Mouse (Mus musculus): Measurements from ENCODE around the gene Ppp1r10.

The Ppp1r10 gene

DNA sequence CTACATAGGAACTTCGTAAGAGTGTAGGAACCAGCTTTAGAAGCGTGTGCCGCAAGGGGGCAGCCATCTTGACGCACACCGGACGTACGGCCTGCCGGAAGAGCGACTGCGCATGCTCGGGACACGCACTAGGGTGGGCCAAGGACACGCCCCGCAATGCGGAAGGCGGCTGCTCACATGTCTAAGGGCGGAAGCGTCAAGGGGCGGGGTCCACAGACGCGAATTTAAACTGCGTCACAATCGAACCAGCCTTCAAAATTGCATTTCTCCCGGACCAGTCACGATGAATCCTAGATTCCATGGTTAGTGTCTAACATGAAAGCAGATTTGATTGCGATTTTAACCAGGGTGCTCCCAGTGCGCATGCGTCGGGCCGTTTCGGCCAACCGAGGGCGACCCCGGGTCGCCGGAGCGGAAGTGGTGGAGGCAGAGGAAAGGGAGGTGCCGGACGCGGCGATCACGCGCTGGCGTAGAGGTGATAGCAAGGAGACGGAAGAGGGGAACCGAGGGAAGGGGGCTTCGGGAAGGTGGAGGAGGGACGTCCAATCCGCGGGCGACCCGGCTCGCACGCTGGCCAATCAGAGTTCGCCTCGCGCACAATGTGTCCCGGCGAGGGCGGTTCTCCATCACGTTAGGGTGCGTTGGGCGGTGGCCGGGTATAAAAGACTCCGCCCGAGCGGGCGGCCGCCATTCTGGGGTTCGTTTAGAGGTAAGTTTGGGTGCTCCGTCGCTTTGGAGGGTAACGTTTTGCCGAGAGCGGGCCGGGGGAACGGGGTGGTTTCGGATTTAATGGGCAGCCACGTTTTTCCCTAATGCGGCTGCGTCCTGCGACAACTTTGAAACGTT, at the start of gene Ppp1r10, which contains the start of gene Mrps18b:
TSS of gene Ppp1r10 (plus strand) at position 138 of the 846 bp plus-strand sequence.
TSS of gene Mrps18b (minus strand) at position 93 of the 846 bp plus-strand sequence.
- peak; percentile 97 for DNase-seq (ENCODE audit: low spot score)

DNA sequence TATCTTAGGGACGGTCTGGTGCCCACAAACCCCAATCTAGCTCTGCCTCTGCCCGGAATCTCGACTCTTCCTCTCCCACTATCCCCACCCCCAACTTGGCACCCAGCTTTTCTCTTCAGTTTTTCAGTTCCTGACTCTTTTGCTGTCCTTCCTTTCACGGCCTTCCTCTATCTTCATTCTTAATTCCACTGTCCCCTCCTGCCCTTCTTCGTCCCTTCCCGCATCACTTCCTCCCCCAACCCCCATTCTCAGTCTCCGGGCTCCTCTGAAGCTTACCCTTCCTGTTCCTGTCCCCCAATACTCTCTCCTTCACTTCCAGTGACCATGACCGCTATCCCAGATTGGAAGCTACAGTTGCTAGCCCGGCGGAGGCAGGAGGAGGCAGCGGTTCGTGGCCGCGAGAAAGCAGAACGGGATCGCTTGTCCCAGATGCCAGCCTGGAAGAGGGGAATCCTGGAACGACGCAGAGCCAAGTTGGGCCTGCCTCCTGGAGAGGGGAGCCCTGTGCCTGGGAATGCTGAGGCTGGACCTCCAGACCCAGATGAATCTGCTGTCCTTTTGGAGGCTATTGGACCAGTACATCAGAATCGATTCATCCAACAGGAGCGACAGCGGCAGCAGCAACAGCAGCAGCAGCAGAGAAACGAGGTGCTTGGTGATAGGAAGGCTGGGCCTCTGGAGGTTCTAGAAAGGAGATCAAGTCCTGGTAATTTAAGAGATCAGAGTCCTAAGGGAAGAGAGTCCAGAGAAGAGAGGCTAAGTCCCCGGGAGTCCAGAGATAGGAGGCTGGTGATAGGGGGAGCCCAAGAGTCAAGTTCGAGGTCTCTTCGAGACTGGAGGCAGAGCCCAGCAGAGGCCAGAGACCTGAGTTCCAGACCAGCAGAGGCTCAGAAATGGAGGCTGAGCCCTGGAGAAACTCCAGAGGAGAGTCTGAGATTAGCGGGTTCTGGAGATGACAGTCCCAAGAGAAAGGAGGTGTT, 49.0 kb upstream of the Ppp1r10 start:
- peak; percentile 58 for DNase-seq (ENCODE audit: low spot score)

GRCm38 (mm10) chr17:35868165-35868820, 47.9 kb upstream of the Ppp1r10 start:
- DNase-seq (ENCODE audit: low spot score) = no peak

GRCm38 (mm10) chr17:35868961-35869345, 47.3 kb upstream of the Ppp1r10 start:
- no peak for DNase-seq (ENCODE audit: low spot score)

DNA sequence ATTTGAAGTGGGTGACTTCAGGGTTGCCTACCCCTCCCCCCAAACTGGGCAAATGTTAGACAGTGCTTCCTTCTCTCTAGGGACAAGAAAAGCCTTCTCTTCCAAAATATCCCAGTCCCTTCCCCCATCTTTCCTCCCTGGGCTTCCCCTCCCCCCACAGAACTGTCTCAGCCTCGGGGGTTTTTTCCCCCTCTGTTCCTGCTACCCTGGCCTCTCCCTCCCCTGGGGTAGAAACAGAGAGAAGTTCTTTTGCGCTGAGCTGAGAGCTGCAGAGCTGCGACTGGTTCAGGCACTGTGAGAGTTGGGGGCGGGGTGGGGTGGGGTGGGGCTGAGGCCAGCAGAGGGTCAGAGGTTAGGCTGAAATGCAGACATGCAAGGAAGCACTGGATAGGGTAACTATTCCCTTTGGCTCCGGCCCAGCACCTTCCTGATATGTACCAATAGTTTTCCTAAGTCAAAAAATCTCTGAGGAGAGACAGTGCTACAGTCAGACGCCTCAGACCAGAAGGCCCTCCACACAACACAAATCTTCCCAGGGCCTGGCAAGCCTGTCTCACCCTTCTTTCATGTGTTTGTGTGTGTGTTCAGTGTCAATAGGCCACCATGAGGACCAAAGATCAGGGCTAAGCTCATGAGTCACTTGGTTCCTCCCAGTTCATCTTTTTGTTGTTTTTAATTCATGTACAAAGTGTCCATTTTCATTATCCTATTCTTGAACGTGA, 46.7 kb upstream of the Ppp1r10 start:
- DNase-seq (ENCODE audit: low spot score) = peak; percentile 65

- DNase-seq (ENCODE audit: low spot score) = no peak
Measured at GRCm38 (mm10) chr17:35870151-35870883, 45.9 kb upstream of the Ppp1r10 start.

- DNase-seq (ENCODE audit: low spot score) = peak; percentile 72
Measured at GRCm38 (mm10) chr17:35870884-35871696, 45.1 kb upstream of the Ppp1r10 start.

GRCm38 (mm10) chr17:35873774-35874519, 42.3 kb upstream of the Ppp1r10 start:
- peak; percentile 96 for DNase-seq (ENCODE audit: low spot score)

- DNase-seq (ENCODE audit: low spot score) = no peak
Measured at GRCm38 (mm10) chr17:35874721-35875120, 41.5 kb upstream of the Ppp1r10 start.

- DNase-seq (ENCODE audit: low spot score) = peak; percentile 98
Measured at GRCm38 (mm10) chr17:35879245-35880057, 36.8 kb upstream of the Ppp1r10 start, which contains the start of gene Dhx16. Dhx16 (plus strand) TSS chr17:35879819.

GRCm38 (mm10) chr17:35882924-35883323, 33.3 kb upstream of the Ppp1r10 start:
- DNase-seq (ENCODE audit: low spot score) = no peak

DNA sequence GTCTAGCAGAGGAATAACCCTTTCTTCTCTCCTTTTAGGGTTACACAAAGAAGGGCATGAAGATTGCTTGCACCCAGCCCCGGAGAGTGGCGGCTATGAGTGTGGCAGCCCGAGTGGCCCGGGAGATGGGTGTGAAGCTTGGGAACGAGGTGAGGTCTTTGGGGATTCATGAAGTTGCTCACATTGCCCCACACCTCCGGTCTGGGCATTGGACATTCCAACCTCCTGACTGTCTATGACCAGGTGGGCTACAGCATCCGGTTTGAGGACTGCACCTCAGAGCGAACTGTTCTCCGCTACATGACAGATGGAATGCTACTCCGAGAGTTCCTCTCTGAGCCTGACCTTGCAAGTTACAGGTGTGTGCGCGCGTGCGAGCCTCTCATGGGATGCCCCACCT, 32.5 kb upstream of the Ppp1r10 start:
- no peak for DNase-seq (ENCODE audit: low spot score)

- no peak for DNase-seq (ENCODE audit: low spot score)
Measured at GRCm38 (mm10) chr17:35887725-35888124, 28.5 kb upstream of the Ppp1r10 start.

DNA sequence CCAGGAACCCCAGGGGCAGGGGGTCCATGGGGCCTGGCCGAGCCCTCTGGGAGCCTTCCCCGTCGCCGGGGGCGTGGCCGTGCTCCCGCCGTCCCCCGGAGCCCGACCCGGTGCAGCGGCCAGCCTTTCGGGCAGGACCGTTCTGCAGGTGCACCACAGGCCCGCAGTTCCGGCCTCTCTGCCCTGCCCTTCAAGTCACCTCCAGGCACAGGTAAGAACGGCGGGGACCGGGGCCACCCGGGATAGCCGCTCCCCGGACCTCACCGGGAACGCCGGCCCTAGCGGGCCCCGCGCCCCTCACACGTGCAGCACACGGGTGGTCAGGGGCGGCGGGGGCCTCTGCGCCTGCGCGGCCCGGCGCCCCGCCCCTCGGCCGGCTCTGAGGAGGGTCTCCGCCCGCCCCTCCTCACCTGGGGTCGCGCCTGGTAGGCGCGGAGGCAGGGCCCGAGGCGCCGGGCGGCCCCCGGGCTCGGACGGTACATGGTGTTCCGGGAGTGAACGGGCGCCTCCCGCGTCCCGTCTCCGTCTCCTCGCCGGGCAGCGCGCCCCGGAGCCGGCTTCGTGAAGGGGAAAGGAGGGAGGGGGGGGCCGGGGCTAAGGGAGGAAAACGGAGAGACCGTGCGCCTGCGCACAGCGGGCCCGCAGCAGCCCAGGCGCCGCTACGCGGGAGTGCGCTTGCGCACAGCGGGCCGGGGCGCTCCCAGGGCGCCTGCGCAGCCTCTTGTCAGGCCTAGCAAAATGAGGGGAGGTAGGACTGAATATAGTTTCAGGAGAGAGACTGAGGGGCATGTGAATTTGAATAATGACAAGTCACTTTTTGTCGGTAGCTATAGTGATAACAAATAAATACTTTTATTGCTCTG, 19.2 kb upstream of the Ppp1r10 start, which contains the start of gene 2310061I04Rik:
TSS of gene 2310061I04Rik (minus strand) at position 651 of the 863 bp plus-strand sequence.
- peak; percentile 92 for DNase-seq (ENCODE audit: low spot score)

DNA sequence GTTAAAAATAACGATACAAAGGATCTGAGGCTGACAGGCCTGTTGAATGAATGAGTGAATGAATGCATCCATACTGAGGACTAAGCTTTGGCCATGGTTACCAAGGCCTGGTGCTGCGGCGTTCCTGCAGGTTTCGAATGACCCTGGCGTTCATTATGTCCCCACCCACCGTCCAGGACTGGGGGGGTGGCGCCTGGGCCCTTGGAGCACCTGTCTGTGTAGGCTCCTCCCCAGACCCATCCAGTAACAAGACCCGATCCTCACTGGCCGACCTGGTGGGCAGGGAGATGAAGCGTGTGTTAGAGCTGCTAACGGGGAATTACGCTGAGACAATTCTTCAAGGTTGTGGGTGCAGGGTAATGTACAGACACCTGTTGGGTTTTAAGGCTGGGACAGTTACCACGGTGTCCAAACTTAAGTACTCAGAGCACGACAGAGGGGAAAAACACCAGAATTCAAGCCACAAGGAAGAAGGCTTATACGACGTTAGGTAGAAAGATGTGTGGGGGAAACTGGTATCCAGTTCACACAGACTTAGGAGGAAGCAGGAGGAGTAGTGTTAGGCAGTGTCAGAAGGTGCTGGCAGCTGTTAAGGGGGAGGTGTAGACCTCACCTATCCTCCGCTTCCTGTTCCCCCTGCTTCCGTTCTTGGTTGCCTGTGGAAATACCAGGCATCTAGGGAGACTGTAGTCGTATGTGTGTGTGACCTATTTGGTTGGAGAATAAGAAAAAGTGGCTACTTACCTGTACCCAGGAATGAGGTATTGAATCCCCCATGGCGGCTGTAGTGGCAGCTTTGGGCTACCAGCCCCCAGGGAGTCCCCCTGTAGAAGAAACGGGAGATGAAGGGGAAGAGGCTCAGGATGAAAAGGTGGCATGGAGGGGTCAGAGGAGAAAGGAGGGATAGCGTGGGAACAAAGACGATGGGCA, 18.3 kb upstream of the Ppp1r10 start:
- DNase-seq (ENCODE audit: low spot score) = no peak

- no peak for DNase-seq (ENCODE audit: low spot score)
Measured at GRCm38 (mm10) chr17:35900636-35901035, 15.6 kb upstream of the Ppp1r10 start.
